Mouse (Mus musculus) cerebellum, postnatal 36 days (tissue): ENCODE data around the gene Ltn1.

Source experiments
- DNase-seq, 2 experiments: peaks; one replicate each; pipeline ENCODE4 v3.0.0; 2021 to 2022; ENCODE audit warnings: mixed read lengths in 2 of 2

Ltn1 gene

DNA sequence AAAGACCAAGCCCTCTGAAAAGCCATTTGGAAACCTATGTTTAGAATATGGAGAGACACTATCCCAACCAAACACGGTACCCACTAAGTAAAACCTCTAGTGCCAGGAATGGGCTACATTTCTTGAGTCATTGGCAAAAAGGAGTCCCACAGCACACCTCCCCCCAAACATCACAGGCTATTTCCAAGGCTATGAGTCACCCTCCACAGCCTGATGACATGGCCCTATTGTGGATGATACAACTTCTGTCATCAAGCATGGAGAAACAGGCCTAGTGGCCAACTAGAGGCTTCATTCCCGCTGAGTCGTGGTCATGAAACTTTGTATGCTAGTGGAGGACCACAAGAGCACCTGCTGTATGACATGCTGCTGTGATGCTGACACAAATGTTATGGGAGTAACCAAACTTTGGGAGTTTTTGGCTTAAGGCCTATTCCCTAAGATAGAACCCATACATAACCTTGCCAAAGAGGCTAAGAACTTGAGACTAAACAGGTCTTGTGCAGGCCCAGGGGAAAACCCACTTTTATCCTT is 44.9 kb downstream of the Ltn1 start:
- DNase-seq, result no peak

DNA sequence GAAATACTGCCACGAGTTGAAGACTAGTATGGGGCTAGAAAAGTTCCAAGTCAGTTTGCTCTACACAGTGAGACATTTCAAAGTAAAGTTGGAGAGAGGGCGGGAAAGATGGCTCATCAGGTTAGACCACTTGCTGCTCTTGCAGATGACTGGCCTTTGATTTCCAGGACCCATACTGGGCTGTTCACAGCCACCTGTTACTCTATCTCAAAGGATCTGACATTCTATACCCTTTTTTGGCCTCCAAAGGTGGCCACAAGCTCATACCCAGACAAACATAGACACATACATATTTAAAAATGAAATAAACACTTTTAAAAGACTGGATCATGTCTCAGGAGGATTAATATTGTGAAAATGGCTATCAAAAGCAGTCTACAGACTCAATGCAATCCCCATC is 48.0 kb downstream of the Ltn1 start:
- DNase-seq, result no peak

DNA sequence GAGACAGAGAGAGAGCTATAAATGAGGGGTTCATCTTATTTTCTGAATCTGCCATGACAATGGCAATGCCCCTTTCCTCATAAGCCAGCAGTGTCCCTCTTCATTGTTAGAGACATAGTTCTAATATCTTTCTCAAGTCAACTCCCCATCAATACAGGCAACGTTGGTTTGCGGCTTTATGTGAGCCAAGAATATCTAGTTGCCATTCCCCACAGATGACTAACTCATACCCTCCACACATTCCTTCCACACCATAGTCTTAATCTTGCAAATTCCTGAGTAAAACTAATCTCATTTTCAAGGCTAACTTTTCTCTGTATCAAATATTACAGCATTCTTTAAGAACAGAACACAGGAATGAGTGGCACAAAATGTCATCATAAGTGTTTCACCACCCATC is 49.4 kb downstream of the Ltn1 start:
- no peak for DNase-seq

DNA sequence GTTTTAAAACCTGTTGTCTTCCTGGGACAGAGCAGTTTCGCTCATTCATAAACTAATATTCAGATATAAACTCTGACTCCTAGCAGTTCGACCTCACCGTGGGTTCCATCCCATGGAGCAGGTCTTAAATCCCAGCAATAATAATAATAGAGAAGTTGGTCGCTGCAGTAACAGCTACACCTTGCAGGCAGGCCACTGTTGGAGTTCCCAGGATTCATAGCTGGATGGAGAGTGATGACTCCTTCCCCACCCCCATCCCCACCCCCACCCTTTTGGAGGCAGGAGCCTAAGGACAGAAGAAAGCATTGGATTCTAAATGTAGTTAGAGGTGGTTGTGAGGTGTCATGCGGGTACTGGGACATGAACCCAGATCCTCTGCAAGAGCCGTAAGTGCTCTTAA is 66.0 kb downstream of the Ltn1 start:
- no peak for DNase-seq

DNA sequence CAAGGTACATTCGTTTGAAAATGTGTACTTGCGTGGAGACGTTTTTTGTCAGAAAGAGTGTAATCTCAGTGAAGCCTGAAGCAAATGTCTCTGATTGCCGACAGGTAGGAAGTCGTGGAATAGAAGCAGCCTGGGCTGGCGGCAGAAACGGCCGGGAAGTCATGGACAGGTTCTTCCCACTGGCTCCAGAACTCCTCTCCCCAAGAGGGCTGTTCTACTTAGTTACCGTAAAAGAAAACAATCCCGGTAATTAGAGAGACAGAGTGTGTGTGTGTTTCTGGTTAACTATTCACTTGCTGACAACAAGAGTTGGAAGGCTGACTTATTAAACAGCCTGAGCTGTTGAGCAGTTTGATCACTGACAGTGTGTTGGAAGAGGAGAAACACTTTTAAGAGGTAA is 66.4 kb downstream of the Ltn1 start:
- DNase-seq, result no peak

DNA sequence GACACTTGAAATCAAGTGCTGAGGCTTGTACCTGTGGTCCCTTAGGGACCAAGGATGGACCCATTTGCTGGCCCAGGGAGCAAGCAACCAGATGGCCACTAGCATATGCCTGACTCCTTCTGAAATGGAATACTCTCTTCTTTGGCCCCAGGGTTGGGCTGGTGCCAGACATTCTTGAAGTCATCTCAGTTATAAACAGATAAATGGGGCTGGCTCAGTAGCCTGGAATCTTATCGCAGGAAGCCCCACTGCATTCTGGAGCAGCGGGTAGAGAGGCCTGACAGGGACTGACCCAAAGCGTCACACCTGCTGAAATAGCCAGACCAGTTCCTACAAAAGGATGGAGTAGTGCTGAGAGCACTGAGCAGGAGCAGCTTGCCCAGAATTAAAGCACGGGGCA is 68.2 kb downstream of the Ltn1 start:
- DNase-seq, result peak; percentile 77 to 78

DNA sequence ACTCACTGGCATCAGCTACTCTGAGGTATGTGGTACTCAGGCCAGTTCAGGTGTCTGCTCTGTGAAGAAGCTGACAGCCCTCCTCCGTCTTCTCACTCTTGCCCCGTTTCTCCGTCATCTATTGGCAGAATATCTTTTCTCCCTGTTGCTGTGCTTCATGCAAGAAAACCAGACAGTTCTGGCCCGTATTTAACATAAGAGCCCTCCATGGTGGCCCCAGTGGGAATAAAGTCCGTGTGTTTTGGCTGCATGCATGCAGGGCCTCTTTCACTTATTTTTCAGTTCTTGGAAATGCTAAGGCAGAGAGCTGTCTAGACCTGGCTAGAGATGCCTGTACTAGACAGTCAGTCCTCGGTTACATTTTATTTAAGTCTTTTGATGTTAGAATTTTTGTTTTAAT is 72.3 kb downstream of the Ltn1 start:
- DNase-seq, result no peak

DNA sequence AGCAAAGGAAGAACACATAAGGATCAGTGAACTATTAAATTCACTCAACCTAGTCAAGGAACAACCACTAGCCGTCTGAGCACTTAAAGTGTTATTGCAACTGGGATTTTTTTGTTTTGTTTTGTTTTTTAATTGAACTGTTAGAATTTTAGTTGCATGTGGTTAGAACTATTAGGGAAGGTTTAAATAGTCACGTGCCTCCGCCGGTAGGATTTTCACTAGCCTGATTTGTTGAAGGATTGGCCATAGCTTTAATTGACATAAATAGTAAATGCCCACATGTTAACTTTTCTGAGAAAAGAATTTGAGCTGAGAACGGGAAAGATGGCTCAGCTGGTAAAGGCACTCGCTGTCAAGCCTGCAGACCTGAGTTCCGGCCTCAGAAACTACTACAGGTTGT is 77.7 kb downstream of the Ltn1 start:
- no peak for DNase-seq

DNA sequence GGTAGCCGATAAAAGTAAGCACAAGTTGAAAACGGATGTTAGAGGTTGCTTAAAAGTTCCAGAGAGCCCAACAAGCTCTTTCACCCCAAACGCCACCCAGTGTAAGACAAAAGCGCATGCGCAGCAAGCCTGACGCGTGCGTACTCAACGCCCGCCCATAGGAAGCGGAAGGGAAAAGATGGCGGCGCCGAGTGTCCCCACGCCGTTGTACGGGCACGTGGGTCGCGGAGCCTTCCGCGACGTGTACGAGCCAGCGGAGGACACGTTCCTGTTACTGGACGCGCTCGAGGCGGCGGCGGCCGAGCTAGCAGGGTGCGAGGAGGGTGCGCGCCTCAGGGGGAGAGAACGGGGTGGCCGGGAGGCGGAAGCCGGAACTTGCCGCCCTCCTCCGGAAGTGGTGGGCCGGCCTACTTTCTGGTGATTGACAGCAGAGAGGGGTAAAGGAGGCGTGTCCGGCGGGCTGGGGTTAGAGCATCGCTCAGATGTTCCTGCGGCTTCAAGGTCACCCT is 78.3 kb downstream of the Ltn1 start, which contains the start of gene N6amt1:
N6amt1 (plus strand) TSS at position 111 of the 509 bp plus-strand sequence.
- DNase-seq, result peak; percentile 89 to 94

DNA sequence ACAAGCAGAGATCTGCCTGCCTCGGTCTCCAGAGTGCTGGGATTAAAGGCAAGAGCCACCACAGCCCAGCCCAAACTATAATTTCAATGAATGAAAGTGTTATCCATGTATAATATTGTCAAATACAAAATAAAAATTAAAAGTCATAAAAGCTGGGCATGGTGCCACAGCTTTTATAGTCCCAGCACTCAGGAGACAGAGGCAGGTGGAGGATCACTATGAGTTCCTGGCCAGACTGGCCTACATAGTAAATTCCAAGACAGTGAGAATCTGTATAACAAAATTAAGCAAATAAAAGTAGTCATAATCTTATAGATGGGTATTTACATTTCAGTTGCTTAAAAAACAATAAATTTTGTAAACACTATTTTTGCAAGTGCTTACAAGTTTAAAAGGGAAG is 78.8 kb downstream of the Ltn1 start:
- DNase-seq, result no peak

DNA sequence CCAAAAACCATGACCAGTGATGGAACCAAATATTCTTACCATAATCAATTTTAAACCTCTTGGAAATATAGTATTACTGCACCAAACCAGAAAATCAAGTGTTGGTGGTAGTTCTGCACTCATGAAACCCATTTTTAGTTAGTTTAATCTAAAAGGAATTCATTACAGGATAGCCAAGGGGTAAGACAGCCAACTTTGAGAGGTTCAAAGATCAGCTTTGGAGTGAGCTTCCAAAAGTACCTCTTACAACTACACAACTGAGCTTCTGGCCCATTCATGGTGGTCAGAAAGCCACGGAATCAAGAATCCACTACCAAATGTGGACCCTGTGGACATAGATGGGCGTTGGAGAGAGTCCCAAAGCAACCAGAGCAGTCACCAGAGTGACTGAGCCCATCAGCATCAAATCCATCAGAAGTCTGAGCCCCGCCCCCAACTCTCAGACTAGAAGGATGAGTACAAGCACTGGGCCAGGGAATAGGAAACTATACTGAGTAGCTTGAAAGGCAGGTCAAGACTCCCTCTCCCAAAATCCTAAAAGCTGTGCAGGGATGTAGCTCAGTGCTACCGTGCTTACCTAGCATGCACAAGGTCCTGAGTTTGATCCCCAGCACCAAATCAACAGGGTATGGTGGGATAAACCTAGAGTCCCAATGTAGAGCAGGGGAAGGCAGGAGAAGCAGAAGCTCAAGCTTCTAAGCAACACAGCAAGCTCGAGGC is 80.9 kb downstream of the Ltn1 start:
- no peak for DNase-seq

DNA sequence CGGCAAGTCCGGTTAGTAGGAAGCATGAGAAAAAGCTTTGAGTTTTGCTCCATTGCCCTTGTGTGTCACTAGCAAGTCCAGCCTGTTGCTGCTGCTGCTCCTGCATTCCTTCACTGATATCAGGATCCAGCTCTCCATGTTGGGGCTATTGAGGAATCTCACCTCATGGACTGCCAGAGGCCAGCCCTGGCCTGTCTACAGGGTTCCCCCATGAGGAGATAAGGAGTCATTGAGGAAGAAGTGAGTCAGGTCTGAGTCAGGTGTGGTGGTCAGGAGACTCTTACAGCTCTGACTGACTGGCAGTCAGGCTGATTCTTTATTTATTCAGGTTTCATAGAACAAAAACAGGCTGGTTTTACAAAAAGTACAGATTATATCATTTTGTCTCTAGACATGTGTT is 84.3 kb downstream of the Ltn1 start:
- no peak for DNase-seq

DNA sequence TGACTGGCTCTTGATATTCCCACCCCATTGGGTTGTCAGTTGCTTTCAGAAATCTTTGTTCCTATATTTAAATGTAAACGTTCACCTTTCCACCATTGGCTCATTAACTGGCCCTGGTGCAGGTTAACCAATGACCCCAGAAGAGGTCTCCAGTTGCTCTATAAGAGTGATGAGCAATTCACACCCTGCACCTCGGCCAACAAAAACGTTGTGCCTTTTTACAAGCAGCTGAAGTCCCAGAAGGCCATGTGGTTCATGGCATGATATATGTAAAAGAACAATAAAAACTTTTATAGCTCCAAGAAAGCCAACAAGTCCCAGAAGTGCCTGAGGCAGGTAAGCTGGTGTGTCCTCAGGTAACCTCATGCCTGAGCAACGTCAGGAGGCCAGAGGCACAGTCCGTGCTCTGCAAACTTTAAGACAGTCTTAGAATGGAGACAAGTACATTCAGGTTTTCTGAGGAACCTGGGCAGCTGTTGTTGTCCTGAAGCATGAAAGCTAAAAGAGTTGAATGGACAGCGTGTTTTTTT is 91.3 kb downstream of the Ltn1 start:
- DNase-seq, result no peak

DNA sequence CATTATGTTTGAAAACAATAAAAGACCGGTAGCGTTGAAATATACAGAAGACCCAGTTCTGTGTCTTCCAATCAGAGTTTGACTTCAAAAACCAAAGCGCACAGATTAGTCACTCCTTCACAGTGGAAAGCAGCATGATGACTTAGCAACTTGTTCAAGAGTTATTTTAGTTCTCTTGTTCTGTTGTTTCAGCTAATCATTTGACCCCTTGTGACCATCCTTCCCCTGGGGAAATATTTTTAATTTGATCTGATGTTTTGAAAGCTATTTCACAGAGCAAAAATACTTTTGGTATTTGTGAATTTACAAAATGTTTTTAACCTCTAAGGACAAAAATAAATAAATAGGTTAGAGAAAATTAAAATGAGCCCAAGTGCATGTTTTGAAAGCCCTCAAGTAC is 97.7 kb downstream of the Ltn1 start:
- DNase-seq, result no peak

DNA sequence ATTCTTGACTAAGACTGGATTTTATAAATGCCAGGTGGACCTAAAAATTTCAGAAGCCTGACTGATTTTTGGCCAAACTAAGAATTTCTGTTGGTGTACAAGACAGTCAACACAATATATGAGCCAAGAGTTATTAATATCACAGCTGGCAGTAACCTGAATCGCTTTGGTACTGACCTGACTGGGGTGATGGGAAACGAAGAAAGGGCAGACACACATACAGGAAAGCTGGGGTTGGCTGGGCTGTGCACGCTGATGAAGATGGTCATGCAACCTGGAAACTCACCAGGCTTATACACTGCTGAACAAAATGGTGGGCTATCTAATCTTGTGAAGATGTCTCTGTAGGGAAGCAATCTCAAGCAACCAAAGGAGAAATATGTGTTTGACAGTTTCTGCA is 102.4 kb downstream of the Ltn1 start:
- no peak for DNase-seq
